Mouse (Mus musculus) lung, adult 18-20 months (tissue): ENCODE data around the gene Lekr1.

ENCODE experiments used
- DNase-seq, 2 experiments: peaks; one replicate each; pipeline ENCODE4 v3.0.0; 2022; ENCODE audit warnings: mixed read lengths in 2 of 2

The Lekr1 gene

GRCm38 (mm10) chr3:65665977-65666766 is at the start of gene Lekr1:
Gene Lekr1, plus strand, starts transcription at chr3:65666228.
- peak; percentile 90 to 92 for DNase-seq

GRCm38 (mm10) chr3:65617507-65617906 is 48.5 kb upstream of the Lekr1 start:
- no peak for DNase-seq

DNA sequence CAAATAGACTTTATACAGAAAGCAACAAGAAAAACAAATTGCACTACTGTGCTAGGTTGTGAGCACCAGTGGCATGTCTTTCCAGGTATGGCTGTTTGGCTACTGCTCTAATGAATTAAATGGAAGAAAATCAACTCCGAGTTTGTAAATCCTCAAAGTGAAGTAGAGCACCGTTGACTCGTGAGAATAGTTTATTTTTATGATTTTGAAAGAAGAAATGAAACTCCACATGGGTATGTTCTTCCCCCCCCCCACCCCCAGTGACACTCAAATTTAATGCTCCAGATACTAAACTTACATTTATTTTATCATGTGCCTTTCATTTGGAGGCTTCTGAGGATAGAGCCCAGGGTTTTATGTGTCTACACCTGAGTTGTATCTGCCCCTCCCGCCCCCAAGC is 46.7 kb upstream of the Lekr1 start:
- no peak for DNase-seq

GRCm38 (mm10) chr3:65623057-65623456 is 43.0 kb upstream of the Lekr1 start:
- DNase-seq: no peak

- no peak for DNase-seq
Measured at GRCm38 (mm10) chr3:65625496-65626289, 40.3 kb upstream of the Lekr1 start.

DNA sequence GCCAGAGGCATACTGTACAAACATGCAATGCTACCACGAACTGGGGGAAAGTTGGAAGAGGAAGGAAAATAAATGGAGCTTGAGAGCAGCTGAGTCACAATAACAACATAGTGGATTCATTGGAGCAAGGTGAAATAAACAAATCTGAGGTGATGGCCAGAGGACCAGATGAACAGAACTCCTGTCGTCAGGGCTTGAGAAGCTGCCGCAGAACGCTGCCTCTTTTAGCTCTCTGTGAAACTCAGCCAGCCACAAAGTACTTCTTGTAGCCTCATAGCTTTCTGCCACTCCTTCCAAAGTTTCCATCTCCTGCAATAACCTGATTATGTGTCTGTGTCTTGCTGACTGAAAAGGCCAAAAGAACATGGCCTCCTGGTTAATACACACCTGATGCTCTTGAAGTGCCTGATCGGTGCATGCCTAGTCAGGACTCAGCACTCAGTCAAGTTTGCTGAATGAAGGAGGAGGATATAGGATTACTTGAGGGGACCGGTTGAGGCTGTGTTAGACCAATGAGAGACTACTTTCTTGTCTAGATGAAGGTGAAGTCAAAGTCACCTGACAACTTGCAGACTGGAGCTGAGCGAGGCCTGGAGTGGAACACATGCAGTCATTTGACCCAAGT is 39.6 kb upstream of the Lekr1 start:
- DNase-seq: no peak

DNA sequence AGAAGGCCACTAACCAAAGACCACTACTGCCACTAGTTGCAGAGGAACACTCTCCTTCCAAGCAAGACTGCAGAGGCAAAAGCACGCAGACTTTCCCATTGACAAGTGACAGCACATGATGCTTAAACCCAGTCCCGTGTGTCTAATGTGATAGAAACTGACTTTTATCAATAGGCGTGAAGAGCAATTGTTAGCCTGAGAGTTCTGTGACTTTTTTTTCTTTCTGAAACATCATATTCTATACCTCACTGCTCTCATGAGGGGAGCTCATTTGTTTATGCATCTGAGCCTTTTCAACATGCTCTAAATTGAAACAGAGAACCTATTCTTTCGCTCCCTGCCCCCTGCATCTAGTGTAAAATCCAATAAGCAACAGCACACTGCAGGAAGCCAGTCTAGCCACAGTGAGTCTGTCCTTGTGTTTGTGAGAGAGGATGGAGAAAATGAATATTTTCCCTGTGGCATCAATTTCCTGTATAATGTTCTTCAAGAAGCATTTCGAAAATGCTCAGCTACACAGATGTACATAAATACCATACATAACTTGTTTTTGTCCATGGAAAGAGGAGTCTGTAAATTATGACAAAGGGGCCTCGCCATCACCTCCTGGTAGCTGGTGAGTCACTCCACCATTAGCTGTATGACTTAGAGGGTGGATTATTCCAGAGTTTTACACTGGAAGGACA is 38.9 kb upstream of the Lekr1 start:
- DNase-seq: no peak

- no peak for DNase-seq
Measured at GRCm38 (mm10) chr3:65627707-65628028, 38.4 kb upstream of the Lekr1 start.

GRCm38 (mm10) chr3:65629565-65630112 is 36.4 kb upstream of the Lekr1 start:
- no peak for DNase-seq

GRCm38 (mm10) chr3:65633604-65634003 is 32.4 kb upstream of the Lekr1 start:
- no peak for DNase-seq

GRCm38 (mm10) chr3:65635983-65636382 is 30.0 kb upstream of the Lekr1 start:
- DNase-seq: no peak

- DNase-seq: no peak
Measured at GRCm38 (mm10) chr3:65637313-65637712, 28.7 kb upstream of the Lekr1 start.

GRCm38 (mm10) chr3:65638896-65639295 is 27.1 kb upstream of the Lekr1 start:
- peak in 1 of 2 experiments; percentile 27 for DNase-seq

DNA sequence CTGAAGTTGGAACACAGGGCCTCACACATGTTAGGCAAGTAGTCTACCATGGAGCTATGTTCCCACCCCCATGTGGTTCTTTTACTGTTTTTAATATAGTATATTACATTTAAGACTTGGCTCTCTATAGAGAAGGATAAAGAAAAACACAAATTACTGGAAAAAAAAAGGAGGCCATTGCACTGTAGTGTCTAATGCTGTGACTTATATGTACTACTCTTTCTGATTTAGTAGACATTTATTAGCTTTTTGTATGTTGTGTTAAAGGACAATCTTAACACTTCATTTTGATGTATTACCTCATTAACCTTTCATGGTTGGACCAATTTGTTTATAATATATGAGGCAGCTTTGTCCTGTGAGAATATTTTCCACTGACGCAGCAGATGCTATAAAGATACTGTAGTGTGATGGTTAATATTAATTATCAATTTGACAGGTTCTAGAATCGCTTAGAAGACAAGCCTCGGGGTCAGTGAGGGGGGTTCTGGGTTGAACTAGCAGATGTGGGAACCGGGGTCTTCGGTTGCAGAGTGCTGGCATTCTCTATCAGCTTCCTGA is 26.5 kb upstream of the Lekr1 start:
- DNase-seq: no peak

- DNase-seq: no peak
Measured at GRCm38 (mm10) chr3:65642959-65643358, 23.1 kb upstream of the Lekr1 start.

- DNase-seq: no peak
Measured at GRCm38 (mm10) chr3:65643654-65644053, 22.4 kb upstream of the Lekr1 start.

DNA sequence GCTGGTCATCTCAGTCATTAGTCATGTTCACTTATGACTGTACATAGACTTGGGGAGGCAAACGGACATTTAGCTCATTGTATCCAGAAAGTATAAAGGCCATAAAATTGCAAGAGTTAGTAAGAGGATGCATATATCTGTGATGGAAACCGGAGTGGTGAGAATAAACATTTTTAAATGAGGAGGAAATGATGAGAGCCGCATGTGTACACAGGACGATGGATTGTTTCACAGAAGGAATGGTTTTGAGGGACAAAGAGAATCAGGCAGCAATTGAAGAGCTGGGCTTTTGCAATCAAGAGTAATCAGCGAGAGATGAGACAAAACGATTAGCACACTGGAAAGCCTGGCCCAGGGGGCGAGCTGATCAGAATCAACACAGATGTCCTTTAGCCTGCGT is 18.4 kb upstream of the Lekr1 start:
- DNase-seq: no peak

DNA sequence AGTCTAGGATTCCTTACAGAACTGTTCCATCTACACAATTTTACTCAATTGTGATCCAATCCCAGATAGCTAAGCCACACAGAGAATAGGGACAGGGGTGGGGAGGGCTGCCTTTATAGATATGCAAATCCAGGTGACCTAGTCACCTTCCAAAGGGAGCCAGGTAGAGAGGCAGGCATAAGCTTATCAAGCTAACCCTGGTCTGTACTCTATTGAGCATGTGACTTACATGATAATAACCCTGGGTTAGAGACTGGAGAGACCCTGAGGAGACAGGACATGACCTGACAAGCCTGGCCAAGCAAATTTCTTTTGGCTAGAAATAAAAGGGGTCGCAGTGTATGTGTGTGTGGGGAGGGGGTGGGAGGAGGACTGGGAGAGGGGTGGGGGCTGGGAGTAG is 17.1 kb upstream of the Lekr1 start:
- DNase-seq: no peak

- no peak for DNase-seq
Measured at GRCm38 (mm10) chr3:65650156-65650815, 15.7 kb upstream of the Lekr1 start.

DNA sequence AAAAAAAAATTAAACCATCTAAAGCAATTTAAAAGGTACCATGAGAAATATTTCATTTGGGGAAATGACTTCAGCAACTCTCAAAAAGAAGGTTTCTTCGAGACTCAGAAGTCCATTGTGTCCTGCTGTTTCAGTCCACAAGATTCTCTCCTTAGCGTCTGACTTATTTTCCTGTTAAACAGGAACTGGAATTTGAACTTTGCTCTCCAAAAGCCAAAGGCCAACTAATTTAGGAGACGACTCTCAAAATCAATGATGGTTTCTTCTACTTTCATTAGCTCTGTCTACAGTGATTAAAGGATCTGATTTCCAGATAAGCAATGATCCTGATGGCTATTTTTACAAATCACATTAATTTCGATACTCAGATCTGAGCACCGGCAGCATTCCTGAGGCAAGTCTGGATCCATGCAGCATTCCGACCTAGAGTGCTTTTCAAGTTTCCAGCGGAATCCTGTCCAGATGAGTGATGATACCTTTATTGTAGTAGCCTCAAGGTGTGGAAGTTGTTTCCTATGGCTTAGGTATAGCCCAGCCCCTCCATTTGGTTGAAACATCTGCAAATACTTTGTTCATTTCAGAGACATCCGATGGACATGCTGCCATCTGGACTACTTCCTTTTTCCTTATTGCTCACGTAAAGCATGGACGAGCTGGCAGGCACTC is 11.4 kb upstream of the Lekr1 start:
- no peak for DNase-seq

GRCm38 (mm10) chr3:65656451-65656850 is 9.6 kb upstream of the Lekr1 start:
- DNase-seq: no peak
